In the genomic region with DNA sequence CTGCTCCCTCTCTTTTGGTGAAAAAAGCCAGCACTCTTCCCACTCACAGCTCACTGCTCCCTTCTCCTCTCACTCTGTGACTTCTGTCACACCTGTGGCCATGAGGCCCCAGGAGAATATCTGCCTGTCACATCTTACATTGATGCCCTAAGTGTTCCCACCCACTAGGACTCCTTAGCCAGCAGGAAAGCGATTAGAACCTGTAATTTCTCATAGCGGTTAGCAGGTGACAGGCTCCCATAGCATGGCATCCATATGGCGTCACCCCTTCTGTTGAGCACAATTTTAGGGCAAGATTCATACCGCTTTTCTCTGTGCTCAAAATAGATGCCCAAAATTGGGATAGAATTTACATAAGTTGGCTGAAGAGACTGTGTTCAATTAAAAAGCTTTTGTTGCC, we compare ENCODE assay signal across 18 mouse cellular contexts.
DNase-seq lines count a peak whose midpoint lies in the region; ATAC-seq and TF ChIP-seq lines count a peak whose summit lies in the region.
"Had no signal": no experiment of that assay in that cellular context is flagged by ENCODE, and none has a peak within 500 bp of the region (broad histone marks: within the 10 kb centered on the region; RNA-seq: fewer than 3 reads in every experiment).

No protein-coding gene starts in this region.

- H3K27ac ChIP-seq in left cerebral cortex, adult 2 months: peak overlapping the region; percentile 58
- no peak overlapping the region for H3K27ac ChIP-seq in midbrain, postnatal 0 days (ENCODE audit: low read depth, low read length)
- H3K27ac ChIP-seq: hindbrain, embryonic 15.5 days; limb, embryonic 15.5 days; neural tube, embryonic 12.5 days had no signal

- 83% methylated on average over 4 of the region's 4 CpGs for WGBS in midbrain, postnatal 0 days

- H3K27me3 ChIP-seq in midbrain, postnatal 0 days (ENCODE audit: insufficient read depth, low read length): no peaks in the 10 kb centered on the region
- H3K27me3 ChIP-seq: hindbrain, embryonic 15.5 days; limb, embryonic 15.5 days; neural tube, embryonic 12.5 days had no signal

- H3K4me3 ChIP-seq in left cerebral cortex, adult 2 months: no peak overlapping the region
- no peak overlapping the region for H3K4me3 ChIP-seq in midbrain, postnatal 0 days (ENCODE audit: low read depth, low read length)
- H3K4me3 ChIP-seq: hindbrain, embryonic 15.5 days; limb, embryonic 15.5 days; neural tube, embryonic 12.5 days had no signal

- intact Hi-C loops in left cerebral cortex, adult 2 months (cut with DNase I): loop anchor here (5.0 kb wide), 1 partner anchor 76 kb away; the partner anchor contains the start of gene Kirrel3

- no peak overlapping the region for H3K4me2 ChIP-seq in midbrain, postnatal 0 days (ENCODE audit: low read depth, low read length, poor library complexity, severe bottlenecking)
- H3K4me2 ChIP-seq: hindbrain, embryonic 15.5 days; limb, embryonic 15.5 days; neural tube, embryonic 12.5 days had no signal

- H3K9ac ChIP-seq in midbrain, postnatal 0 days (replicated peaks; ENCODE audit: low read length, poor library complexity, severe bottlenecking): no peak overlapping the region
- H3K9ac ChIP-seq: hindbrain, embryonic 15.5 days; limb, embryonic 15.5 days; neural tube, embryonic 12.5 days had no signal

- ATAC-seq in frontal cortex, adult (ENCODE audit: low TSS enrichment): peak; percentile 88
- no peak for ATAC-seq in midbrain, postnatal 0 days (ENCODE audit: low FRiP score)
- ATAC-seq: activated CD4-positive, CD25-positive, alpha-beta regulatory T cell, adult 4 months; midbrain, embryonic 16.5 days had no signal

- no peaks in the 10 kb centered on the region for H3K9me3 ChIP-seq in midbrain, postnatal 0 days (ENCODE audit: low read length)
- H3K9me3 ChIP-seq: hindbrain, embryonic 15.5 days; limb, embryonic 15.5 days; neural tube, embryonic 12.5 days had no signal

- H3K4me1 ChIP-seq in midbrain, postnatal 0 days (ENCODE audit: insufficient read depth, low read length): no peaks in the 10 kb centered on the region
- H3K4me1 ChIP-seq: hindbrain, embryonic 15.5 days; limb, embryonic 15.5 days; neural tube, embryonic 12.5 days had no signal

- no peak for TF ChIP-seq CTCF in left cerebral cortex, adult 2 months (IDR thresholded peaks at IDR 0.05)
- TF ChIP-seq CTCF in midbrain, postnatal 0 days (IDR thresholded peaks at IDR 0.05): no peak

- peak; percentile 61 to 68 for DNase-seq in right cerebral cortex, adult 2 months (ENCODE audit: low spot score in 2 of 2)
- DNase-seq in right cerebral cortex, postnatal 14 days: no peak
- peak; percentile 31 to 37 for DNase-seq in left cerebral cortex, adult 2 months (ENCODE audit: extremely low spot score in 1 of 2, low spot score in 2 of 2)
- no peak for DNase-seq in adrenal gland, adult 2 months
- no peak for DNase-seq in cerebellum, adult 9-10 months
- DNase-seq in midbrain, postnatal 0 days (ENCODE audit: low spot score): no peak
- DNase-seq: cerebellum, adult 18-20 months; embryo, embryonic 11 days; kidney, adult 18-20 months; kidney, postnatal 36 days; lung, adult 18-20 months; thymus, postnatal 14 days had no signal

- H3K36me3 ChIP-seq in midbrain, postnatal 0 days (ENCODE audit: insufficient read depth, low read length): no peaks in the 10 kb centered on the region
- H3K36me3 ChIP-seq: hindbrain, embryonic 15.5 days; limb, embryonic 15.5 days; neural tube, embryonic 12.5 days had no signal

Comparison
In these comparisons a context has a peak if more than half of its experiments do, and no peak if none do; other contexts are left out.
1. DNase-seq: peak in right cerebral cortex, adult 2 months (2 of 2) and left cerebral cortex, adult 2 months (2 of 2); none in right cerebral cortex, postnatal 14 days (single experiment), adrenal gland, adult 2 months (single experiment), cerebellum, adult 9-10 months (single experiment) and midbrain, postnatal 0 days (single experiment).